Mouse (Mus musculus): ENCODE data around the gene Pigu. TPM values are rescaled to one million over a fixed set of nuclear protein-coding genes. Genes with fewer than 3 reads are reported as not detected.
A peak's percentile ranks its signal among the peaks of the same experiment; 100 is the strongest.

The Pigu gene
- total RNA-seq, 2 experiments from 2014 or later = 25.2 to 27.0 TPM

GRCm38 (mm10) chr2:155373886-155374285 is 16.7 kb upstream of the Pigu start:
- DNase-seq (ENCODE audit: low spot score in 2 of 2) = no peak
- intact Hi-C loops (cut with DNase I) = no loop called here

GRCm38 (mm10) chr2:155373302-155373701 is 16.1 kb upstream of the Pigu start:
- DNase-seq (ENCODE audit: low spot score in 2 of 2) = no peak
- intact Hi-C loops (cut with DNase I) = no loop called here

GRCm38 (mm10) chr2:155372451-155372850 is 15.2 kb upstream of the Pigu start:
- no peak for DNase-seq (ENCODE audit: low spot score in 2 of 2)
- intact Hi-C loops (cut with DNase I) = no loop called here

GRCm38 (mm10) chr2:155369333-155369883 is 12.2 kb upstream of the Pigu start:
- intact Hi-C loops (cut with DNase I) = no loop called here
- no peak for DNase-seq (ENCODE audit: low spot score in 2 of 2)

GRCm38 (mm10) chr2:155367635-155368284 is 10.5 kb upstream of the Pigu start:
- no peak for DNase-seq (ENCODE audit: low spot score in 2 of 2)

GRCm38 (mm10) chr2:155357686-155358399 is 613 bp upstream of the Pigu start:
- peak in 1 of 2 experiments; percentile 16 for DNase-seq (ENCODE audit: low spot score in 2 of 2)
- intact Hi-C loops (cut with DNase I) = no loop called here

More at GRCm38 (mm10) chr2:155367635-155368284, 10.5 kb upstream of the Pigu start:
- intact Hi-C loops (cut with DNase I) = no loop called here

GRCm38 (mm10) chr2:155354402-155354801 is 2.8 kb downstream of the Pigu start:
- intact Hi-C loops (cut with DNase I) = no loop called here
- DNase-seq (ENCODE audit: low spot score in 2 of 2) = no peak

- intact Hi-C loops (cut with DNase I) = no loop called here
- DNase-seq (ENCODE audit: low spot score in 2 of 2) = no peak
These were observed 10.6 kb downstream of the Pigu start for GRCm38 (mm10) chr2:155346670-155347069.

- intact Hi-C loops (cut with DNase I) = no loop called here
- DNase-seq (ENCODE audit: low spot score in 2 of 2) = no peak
These were observed 17.1 kb downstream of the Pigu start for GRCm38 (mm10) chr2:155340166-155340565.

- no peak for DNase-seq (ENCODE audit: low spot score in 2 of 2)
- intact Hi-C loops (cut with DNase I) = no loop called here
These were observed 21.0 kb downstream of the Pigu start for GRCm38 (mm10) chr2:155336254-155336653.

GRCm38 (mm10) chr2:155335231-155335630 is 22.0 kb downstream of the Pigu start:
- DNase-seq (ENCODE audit: low spot score in 2 of 2) = no peak

GRCm38 (mm10) chr2:155333421-155333820 is 23.8 kb downstream of the Pigu start:
- DNase-seq (ENCODE audit: low spot score in 2 of 2) = no peak
- intact Hi-C loops (cut with DNase I) = no loop called here

More at GRCm38 (mm10) chr2:155335231-155335630, 22.0 kb downstream of the Pigu start:
- intact Hi-C loops (cut with DNase I) = no loop called here

GRCm38 (mm10) chr2:155331351-155331750 is 25.9 kb downstream of the Pigu start:
- intact Hi-C loops (cut with DNase I) = no loop called here
- no peak for DNase-seq (ENCODE audit: low spot score in 2 of 2)

- no peak for DNase-seq (ENCODE audit: low spot score in 2 of 2)
- intact Hi-C loops (cut with DNase I) = no loop called here
These were observed 26.4 kb downstream of the Pigu start for GRCm38 (mm10) chr2:155330811-155331210.

- no peak for DNase-seq (ENCODE audit: low spot score in 2 of 2)
These were observed 27.5 kb downstream of the Pigu start for GRCm38 (mm10) chr2:155329707-155330106.

GRCm38 (mm10) chr2:155328906-155329305 is 28.3 kb downstream of the Pigu start:
- DNase-seq (ENCODE audit: low spot score in 2 of 2) = no peak
- intact Hi-C loops (cut with DNase I) = no loop called here

More at GRCm38 (mm10) chr2:155329707-155330106, 27.5 kb downstream of the Pigu start:
- intact Hi-C loops (cut with DNase I) = no loop called here

GRCm38 (mm10) chr2:155327906-155328305 is 29.3 kb downstream of the Pigu start:
- intact Hi-C loops (cut with DNase I) = no loop called here
- DNase-seq (ENCODE audit: low spot score in 2 of 2) = no peak

- intact Hi-C loops (cut with DNase I) = no loop called here
- no peak for DNase-seq (ENCODE audit: low spot score in 2 of 2)
These were observed 31.2 kb downstream of the Pigu start for GRCm38 (mm10) chr2:155326001-155326400.

- intact Hi-C loops (cut with DNase I) = no loop called here
- DNase-seq (ENCODE audit: low spot score in 2 of 2) = no peak
These were observed 36.6 kb downstream of the Pigu start for GRCm38 (mm10) chr2:155320596-155320995.

GRCm38 (mm10) chr2:155318618-155319017 is 38.6 kb downstream of the Pigu start:
- DNase-seq (ENCODE audit: low spot score in 2 of 2) = no peak
- intact Hi-C loops (cut with DNase I) = no loop called here

- intact Hi-C loops (cut with DNase I) = no loop called here
- no peak for DNase-seq (ENCODE audit: low spot score in 2 of 2)
These were observed 43.6 kb downstream of the Pigu start for GRCm38 (mm10) chr2:155313671-155314070.

All from left cerebral cortex, postnatal 14 days (tissue).